Mouse (Mus musculus): ENCODE results near the gene Wnk4.

Wnk4 gene

DNA sequence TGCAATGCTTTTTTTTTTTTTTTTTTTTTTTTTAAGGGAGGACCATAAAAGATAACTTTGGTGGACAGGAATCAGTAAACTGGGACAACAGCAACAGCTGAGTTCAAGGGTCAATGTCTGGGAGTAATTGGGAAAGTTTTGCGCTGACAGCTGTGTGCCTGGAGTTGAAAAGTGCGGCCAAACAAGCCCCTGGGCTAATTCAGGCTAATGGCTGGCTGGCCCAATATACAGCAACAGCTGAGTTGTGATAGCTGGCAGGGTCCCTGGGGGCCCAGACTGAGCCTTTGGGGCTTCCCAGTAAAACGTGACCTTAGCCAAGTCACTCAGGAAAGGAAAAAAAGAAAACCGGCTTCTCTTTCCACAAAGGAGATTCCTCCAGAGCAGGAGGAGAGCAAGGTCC, 15.3 kb upstream of the Wnk4 start:
- DNase-seq (ENCODE audit: low spot score in 2 of 2), result peak; percentile 79 to 81

DNA sequence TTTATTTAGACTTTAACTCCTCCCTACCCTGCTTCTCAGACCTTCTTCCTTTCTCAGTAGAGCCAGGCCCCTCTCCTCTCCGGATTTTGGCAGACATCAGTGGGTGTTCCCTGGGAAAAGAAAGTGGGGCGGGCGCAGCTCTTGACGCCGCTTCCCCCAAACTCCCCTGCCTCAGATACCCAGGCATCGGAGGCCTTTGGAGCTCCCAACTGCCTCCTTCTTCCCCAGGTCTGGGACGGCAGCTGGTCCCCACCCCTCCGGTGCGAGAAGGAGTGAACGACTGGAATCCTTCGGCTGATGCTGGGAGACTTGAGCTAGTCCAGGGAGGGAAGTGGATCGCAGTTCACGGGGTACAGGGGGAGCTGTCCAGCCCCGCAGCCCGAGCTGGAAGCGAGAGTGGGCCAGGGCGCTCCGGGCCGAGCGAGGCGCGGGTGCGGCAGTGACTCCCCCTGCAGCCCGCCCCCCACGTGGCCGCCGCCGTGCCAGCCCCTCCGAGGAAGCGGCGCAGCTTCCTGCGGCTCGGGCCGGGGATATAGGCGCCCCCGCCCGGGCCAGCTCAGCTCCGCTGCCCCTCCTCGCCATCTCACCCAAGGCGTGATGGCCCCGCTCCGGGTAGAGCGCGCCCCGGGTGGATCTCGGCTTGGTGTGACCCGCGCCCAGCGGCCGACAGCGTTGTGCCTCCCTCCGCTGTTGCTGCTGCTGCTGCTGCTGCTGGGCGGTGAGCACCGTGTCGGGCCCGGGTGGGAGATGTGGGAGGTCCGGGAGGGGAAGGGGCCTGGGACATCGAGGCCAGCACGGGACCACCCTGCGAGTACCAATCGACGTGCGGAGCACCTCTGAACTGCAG, 14.3 kb upstream of the Wnk4 start, which contains the start of gene Ramp2:
Gene Ramp2, plus strand, starts transcription at position 174 of the 847 bp plus-strand sequence.
- DNase-seq (ENCODE audit: low spot score in 2 of 2), result peak; percentile 72 to 80

GRCm38 (mm10) chr11:101246702-101247012, 13.7 kb upstream of the Wnk4 start:
- DNase-seq (ENCODE audit: low spot score in 2 of 2), result peak in 1 of 2 experiments; percentile 57

GRCm38 (mm10) chr11:101247521-101248030, 12.8 kb upstream of the Wnk4 start:
- DNase-seq (ENCODE audit: low spot score in 2 of 2), result no peak

GRCm38 (mm10) chr11:101248258-101248994, 11.9 kb upstream of the Wnk4 start:
- DNase-seq (ENCODE audit: low spot score in 2 of 2), result peak; percentile 78 to 84

GRCm38 (mm10) chr11:101251031-101251430, 9.3 kb upstream of the Wnk4 start:
- DNase-seq (ENCODE audit: low spot score in 2 of 2), result no peak

DNA sequence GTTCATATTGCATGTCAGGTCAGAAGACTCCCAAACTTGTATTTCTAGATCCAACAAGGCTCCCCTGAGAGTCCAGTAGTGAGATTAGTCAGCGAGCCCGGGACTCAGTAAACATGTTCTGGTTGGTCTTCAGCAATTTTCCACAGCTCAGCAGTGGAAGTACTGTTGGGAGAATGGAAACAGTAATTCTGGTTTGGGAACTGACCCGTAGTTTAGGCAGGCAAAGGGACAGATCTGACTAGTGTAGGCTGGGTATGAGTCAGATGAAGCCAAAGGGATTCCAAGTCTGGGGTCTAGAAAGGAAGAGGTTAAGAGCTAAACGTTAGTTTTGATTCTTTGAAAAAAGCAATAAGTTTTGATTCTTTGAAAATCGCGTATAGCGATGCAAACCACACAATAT, 7.4 kb upstream of the Wnk4 start:
- peak in 1 of 2 experiments; percentile 34 for DNase-seq (ENCODE audit: low spot score in 2 of 2)

DNA sequence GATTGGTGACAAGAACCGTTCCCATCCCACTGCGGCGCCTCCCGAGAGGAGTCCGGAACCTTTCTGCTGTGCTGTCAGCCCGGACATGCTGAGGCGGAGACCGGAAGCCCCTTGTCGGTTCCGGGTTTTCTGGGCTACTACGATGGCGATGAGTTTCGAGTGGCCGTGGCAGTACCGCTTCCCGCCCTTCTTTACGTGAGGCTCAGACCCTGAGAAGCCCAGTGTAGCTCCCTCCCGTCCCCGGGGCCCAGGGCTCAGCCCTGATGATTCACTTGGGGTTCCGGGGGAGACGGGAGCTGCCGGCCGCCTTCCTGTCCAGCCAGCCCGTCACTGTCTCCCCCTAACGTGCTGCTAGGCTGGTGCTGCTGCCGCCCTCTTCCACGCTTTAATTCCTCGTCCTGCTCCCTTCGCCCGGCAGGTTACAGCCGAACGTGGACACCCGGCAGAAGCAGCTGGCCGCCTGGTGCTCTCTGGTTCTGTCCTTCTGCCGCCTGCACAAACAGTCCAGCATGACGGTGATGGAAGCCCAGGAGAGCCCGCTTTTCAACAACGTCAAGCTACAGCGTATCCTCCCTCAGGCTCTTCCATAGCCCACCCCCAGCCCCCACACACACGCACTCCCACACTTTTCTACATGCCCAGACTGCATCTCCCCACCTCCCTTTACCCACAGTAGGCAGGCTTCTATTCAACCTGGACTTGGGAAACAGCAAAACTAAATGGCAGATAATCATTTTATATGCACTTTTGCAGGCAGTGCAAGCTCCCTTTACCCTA, 6.6 kb upstream of the Wnk4 start, which contains the start of gene Vps25:
Gene Vps25, plus strand, starts transcription at position 95 of the 777 bp plus-strand sequence.
- peak; percentile 80 to 85 for DNase-seq (ENCODE audit: low spot score in 2 of 2)

- DNase-seq (ENCODE audit: low spot score in 2 of 2), result peak; percentile 70 to 73
Observed at GRCm38 (mm10) chr11:101255826-101256775, 4.3 kb upstream of the Wnk4 start.

GRCm38 (mm10) chr11:101259261-101259712, 1.1 kb upstream of the Wnk4 start:
- DNase-seq (ENCODE audit: low spot score in 2 of 2), result peak; percentile 39 to 40

DNA sequence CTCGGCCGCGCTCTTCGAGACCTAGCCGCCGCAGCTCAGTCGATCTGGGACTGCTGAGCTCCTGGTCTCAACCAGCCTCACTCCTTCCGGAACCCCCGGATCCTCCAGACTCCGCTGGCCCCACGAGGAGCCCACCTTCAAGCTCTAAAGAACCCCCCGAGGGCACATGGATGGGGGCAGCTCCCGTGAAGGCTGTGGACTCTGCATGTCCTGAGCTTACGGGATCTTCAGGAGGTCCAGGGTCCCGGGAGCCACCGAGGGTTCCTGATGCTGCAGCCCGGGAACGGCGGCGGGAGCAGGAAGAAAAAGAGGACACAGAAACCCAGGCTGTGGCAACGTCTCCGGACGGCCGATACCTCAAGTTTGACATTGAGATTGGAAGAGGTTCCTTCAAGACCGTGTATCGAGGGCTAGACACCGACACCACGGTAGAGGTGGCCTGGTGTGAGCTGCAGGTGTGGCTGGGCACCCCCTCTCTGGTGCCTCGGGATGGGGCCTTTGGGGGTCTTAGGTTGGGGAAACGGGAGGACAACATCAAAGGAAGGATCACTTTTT, 536 bp downstream of the Wnk4 start:
- DNase-seq (ENCODE audit: low spot score in 2 of 2), result peak in 1 of 2 experiments; percentile 26

GRCm38 (mm10) chr11:101262272-101262967, 2.1 kb downstream of the Wnk4 start:
- no peak for DNase-seq (ENCODE audit: low spot score in 2 of 2)

- no peak for DNase-seq (ENCODE audit: low spot score in 2 of 2)
Observed at GRCm38 (mm10) chr11:101263138-101263988, 3.0 kb downstream of the Wnk4 start.

GRCm38 (mm10) chr11:101263989-101264280, 3.6 kb downstream of the Wnk4 start:
- DNase-seq (ENCODE audit: low spot score in 2 of 2), result no peak

DNA sequence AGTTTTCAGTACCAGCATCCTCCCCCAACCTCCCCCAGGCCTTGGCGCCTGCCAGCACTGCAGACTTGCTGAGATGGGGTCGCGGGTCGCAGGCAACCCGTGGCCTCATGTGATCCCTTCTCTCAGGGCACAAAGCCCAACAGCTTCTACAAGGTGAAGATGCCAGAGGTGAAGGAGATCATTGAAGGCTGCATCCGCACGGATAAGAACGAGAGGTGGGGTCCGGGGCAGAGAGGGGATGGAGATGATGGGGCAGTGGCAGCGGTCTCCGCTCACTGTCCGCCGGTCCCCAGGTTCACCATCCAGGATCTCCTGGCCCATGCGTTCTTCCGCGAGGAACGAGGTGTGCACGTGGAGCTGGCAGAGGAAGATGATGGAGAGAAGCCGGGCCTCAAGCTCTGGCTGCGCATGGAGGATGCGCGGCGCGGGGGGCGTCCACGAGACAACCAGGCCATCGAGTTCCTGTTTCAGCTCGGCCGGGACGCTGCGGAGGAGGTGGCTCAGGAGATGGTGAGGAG, 4.6 kb downstream of the Wnk4 start:
- no peak for DNase-seq (ENCODE audit: low spot score in 2 of 2)

DNA sequence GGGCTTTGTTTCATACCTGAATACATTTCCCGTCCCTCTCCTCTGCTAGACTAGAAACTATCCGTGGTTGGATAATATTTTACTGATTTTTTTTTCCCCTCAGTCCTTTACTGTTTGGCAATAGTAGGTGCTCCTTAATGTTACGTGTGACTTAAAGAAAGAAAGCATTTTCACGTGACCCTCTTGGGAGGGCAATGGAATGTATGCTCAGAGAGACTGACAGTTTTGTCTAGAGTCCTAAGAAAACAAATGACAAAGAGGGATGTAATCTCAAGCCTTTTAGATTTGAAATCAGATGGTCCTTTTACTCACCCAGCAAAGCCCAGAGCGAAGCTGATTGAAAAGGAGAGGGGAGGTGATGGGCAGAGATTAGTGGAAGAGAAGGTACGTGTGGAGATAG, 5.5 kb downstream of the Wnk4 start:
- no peak for DNase-seq (ENCODE audit: low spot score in 2 of 2)

- DNase-seq (ENCODE audit: low spot score in 2 of 2), result no peak
Observed at GRCm38 (mm10) chr11:101269577-101270116, 9.3 kb downstream of the Wnk4 start.

DNA sequence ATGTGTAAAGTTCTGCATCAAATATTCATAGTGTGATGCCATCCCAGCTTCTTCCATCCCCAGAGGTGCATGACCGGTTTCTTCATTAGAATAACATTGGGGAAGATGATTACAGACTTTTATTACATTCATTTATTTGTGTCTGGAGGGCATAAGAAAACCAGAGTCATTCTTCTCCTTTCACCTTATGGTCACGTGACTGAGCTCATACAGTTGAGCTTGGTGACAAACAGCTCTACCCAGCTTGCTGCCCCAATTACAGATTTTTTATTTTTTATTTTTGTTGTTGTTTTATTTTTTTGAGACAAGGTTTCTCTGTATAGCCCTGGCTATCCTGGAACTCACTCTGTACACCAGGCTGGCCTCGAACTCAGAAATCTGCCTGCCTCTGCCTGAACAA, 12.1 kb downstream of the Wnk4 start:
- no peak for DNase-seq (ENCODE audit: low spot score in 2 of 2)

Measured in heart, adult 9 months (tissue).